Mouse (Mus musculus) monocyte, adult 59 days (primary cell): Measurements from ENCODE around the gene Zfp687. TPM values are rescaled to one million over a fixed set of nuclear protein-coding genes. Genes with fewer than 3 reads are reported as not detected.

Source experiments
- total RNA-seq, 2 experiments: library from RNA; stranded (reverse); gene quantifications; one replicate each; pipeline ENCODE4 v1.2.4; 2023

Zfp687 gene
- total RNA-seq, result 10 to 100 TPM; 30.1 to 45.2 TPM

GRCm38 (mm10) chr3:95015337-95015872, at the start of gene Zfp687:
Gene Zfp687, minus strand, starts transcription at chr3:95015448.

GRCm38 (mm10) chr3:95042166-95042837, 27.1 kb upstream of the Zfp687 start, which contains the start of gene Psmd4:
Gene Psmd4, minus strand, starts transcription at chr3:95042614.

GRCm38 (mm10) chr3:94974528-94975422, 40.5 kb downstream of the Zfp687 start, which contains the start of gene Pi4kb:
Gene Pi4kb, plus strand, starts transcription at chr3:94974731.

Other genes starting within 250 kb of the Zfp687 start
- 1 to 10 TPM; 5.8 TPM for gene Cgn, start 229.0 kb downstream of the Zfp687 start, total RNA-seq
- gene Pogz, start 177.9 kb downstream of the Zfp687 start, total RNA-seq, result 10 to 100 TPM; 44.1 to 55.6 TPM
- gene Psmb4, start 128.5 kb downstream of the Zfp687 start, total RNA-seq, result 100 to 1,000 TPM; 184 to 186 TPM
- 10 to 100 TPM; 29.7 to 30.8 TPM for gene Selenbp1, start 82.4 kb downstream of the Zfp687 start, total RNA-seq
- gene Rfx5, start 61.4 kb downstream of the Zfp687 start, total RNA-seq, result 10 to 100 TPM; 36.3 to 41.9 TPM
- 10 to 100 TPM; 42.7 to 59.0 TPM for gene Pi4kb, start 40.7 kb downstream of the Zfp687 start, total RNA-seq
- 100 to 1,000 TPM; 114 to 127 TPM for gene Psmd4, start 27.2 kb upstream of the Zfp687 start, total RNA-seq
- 10 to 100 TPM; 23.3 to 23.8 TPM for gene Pip5k1a, start 91.5 kb upstream of the Zfp687 start, total RNA-seq
- 10 to 100 TPM; 39.0 to 47.0 TPM for gene Vps72, start 95.6 kb upstream of the Zfp687 start, total RNA-seq
- gene Tmod4, start 109.0 kb upstream of the Zfp687 start, total RNA-seq, result 1 to 10 TPM; 1.0 to 2.3 TPM
- gene Scnm1, start 118.6 kb upstream of the Zfp687 start, total RNA-seq, result 10 to 100 TPM; 67.3 to 70.8 TPM
- 1 to 10 TPM; 1.9 to 2.0 TPM for gene Lysmd1, start 118.6 kb upstream of the Zfp687 start, total RNA-seq
- gene Tnfaip8l2, start 126.9 kb upstream of the Zfp687 start, total RNA-seq, result 100 to 1,000 TPM; 119 to 126 TPM
- under 1 TPM; 0.34 to 0.61 TPM for gene Sema6c, start 145.0 kb upstream of the Zfp687 start, total RNA-seq
- 10 to 100 TPM; 42.6 to 48.5 TPM for gene Gabpb2, start 202.5 kb upstream of the Zfp687 start, total RNA-seq
- gene Cdc42se1, start 213.3 kb upstream of the Zfp687 start, total RNA-seq, result 100 to 1,000 TPM; 244 to 259 TPM
- gene Mllt11, start 216.7 kb upstream of the Zfp687 start, total RNA-seq, result 1 to 10 TPM; 5.6 to 5.7 TPM
- under 1 TPM in 1 of 2 experiments, not detected in 1; 0.43 TPM for gene Gm128, start 226.2 kb upstream of the Zfp687 start, total RNA-seq
- gene Bnipl, start 235.7 kb upstream of the Zfp687 start, total RNA-seq, result not detected